8 mouse cellular contexts compared by ENCODE assay signal in the genomic region with DNA sequence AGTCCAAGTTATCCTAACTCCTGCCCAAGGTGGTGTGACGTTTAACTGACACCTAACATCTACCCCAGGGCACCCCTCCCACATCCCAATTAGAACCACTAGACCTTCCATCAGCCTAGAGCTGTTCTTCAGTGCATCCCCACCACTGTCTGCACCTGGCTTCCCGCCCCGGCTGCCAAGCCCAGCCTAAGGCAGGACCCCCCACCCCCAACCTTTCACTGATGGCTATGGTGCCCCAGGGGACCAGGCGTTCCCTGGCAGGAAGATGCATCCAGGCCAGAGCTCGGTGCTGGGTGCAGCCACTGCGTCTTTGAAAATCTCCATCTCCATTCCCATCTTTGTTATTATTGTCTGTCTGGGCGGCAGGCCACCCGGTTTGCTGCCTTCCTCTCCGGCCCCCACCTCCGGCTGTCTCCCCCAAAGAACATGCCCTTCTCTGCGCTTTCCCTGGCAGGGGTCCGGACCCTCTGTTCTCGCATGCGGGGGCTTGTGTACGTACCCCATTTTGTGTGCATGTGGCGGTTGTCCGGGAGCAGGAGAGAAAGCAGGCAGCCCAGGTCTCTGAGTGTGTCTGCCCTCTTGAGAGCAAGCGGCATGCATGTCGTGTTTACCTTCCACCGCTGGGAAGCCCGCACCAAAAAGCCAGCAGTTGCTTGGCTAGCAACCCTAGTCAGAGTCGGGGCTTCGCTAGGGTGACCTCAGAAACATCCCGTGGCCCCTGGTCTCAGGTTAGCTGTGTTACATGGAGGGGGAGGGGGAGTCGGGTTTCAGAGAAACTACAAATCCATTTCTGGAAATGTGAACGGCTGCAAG.
DNase-seq lines count a peak whose midpoint lies in the region; ATAC-seq and TF ChIP-seq lines count a peak whose summit lies in the region.

No protein-coding gene starts in this region.

- H3K27ac ChIP-seq in kidney, embryonic 15.5 days: peak overlapping the region; percentile 24; the same call in 1 of the 2 replicates
- H3K27ac ChIP-seq in cortical plate, adult 2 months (ENCODE audit: insufficient read depth, low read length): peak overlapping the region; percentile 13; the same call in 1 of the 2 replicates
- peak overlapping the region; percentile 40; the same call in 1 of the 2 replicates for H3K27ac ChIP-seq in hindbrain, embryonic 11.5 days (ENCODE audit: low read depth, low read length)
- H3K27ac ChIP-seq in midbrain, embryonic 11.5 days (ENCODE audit: low read depth, low read length): no peak overlapping the region

- H3K4me2 ChIP-seq in kidney, embryonic 15.5 days: peak overlapping the region; percentile 94
- peak overlapping the region; percentile 85 for H3K4me2 ChIP-seq in hindbrain, embryonic 11.5 days (replicated peaks; ENCODE audit: low read depth, low read length)
- H3K4me2 ChIP-seq in midbrain, embryonic 11.5 days: peak overlapping the region; percentile 87

- 0 out of 2 replicates have a peak, but pooled peaks cover 4% of the 10 kb centered on the region for H3K36me3 ChIP-seq in kidney, embryonic 15.5 days
- no peaks in the 10 kb centered on the region for H3K36me3 ChIP-seq in hindbrain, embryonic 11.5 days (ENCODE audit: control insufficient read depth, insufficient read depth, low read length)
- no peaks in the 10 kb centered on the region for H3K36me3 ChIP-seq in midbrain, embryonic 11.5 days (ENCODE audit: control insufficient read depth, insufficient read depth, low read length)

- TF ChIP-seq POLR2A in cortical plate, adult 2 months (IDR thresholded peaks at IDR 0.05; ENCODE audit: extremely low read depth, insufficient read depth, low read length): no peak

- H3K9ac ChIP-seq in kidney, embryonic 15.5 days: peak overlapping the region; percentile 83
- H3K9ac ChIP-seq in hindbrain, embryonic 11.5 days (ENCODE audit: low read depth, low read length): peak overlapping the region; percentile 96
- H3K9ac ChIP-seq in midbrain, embryonic 11.5 days (ENCODE audit: low read length): peak overlapping the region; percentile 95

- ATAC-seq in kidney, embryonic 15.5 days (replicated peaks; ENCODE audit: low FRiP score): no peak
- ATAC-seq in hindbrain, embryonic 11.5 days (ENCODE audit: low FRiP score): peak; percentile 18
- ATAC-seq in midbrain, embryonic 11.5 days (ENCODE audit: low FRiP score): no peak
- ATAC-seq in monocyte, adult 5-6 weeks (replicated peaks; ENCODE audit: insufficient number of reproducible peaks, low FRiP score, low TSS enrichment, poor library complexity, severe bottlenecking): no peak

- peak overlapping the region; percentile 77 for H3K4me3 ChIP-seq in kidney, embryonic 15.5 days (replicated peaks)
- H3K4me3 ChIP-seq in cortical plate, adult 2 months (ENCODE audit: insufficient read depth, low read length): peak overlapping the region; percentile 93
- H3K4me3 ChIP-seq in hindbrain, embryonic 11.5 days (ENCODE audit: low read depth, low read length): peak overlapping the region; percentile 93
- peak overlapping the region; percentile 81 for H3K4me3 ChIP-seq in midbrain, embryonic 11.5 days (ENCODE audit: low read depth, low read length)

- H3K9me3 ChIP-seq in kidney, embryonic 15.5 days (replicated peaks): no peaks in the 10 kb centered on the region
- H3K9me3 ChIP-seq in hindbrain, embryonic 11.5 days (ENCODE audit: control insufficient read depth, low read length): no peaks in the 10 kb centered on the region
- H3K9me3 ChIP-seq in midbrain, embryonic 11.5 days (ENCODE audit: control insufficient read depth, low read length): no peaks in the 10 kb centered on the region

- no peak for DNase-seq in kidney, postnatal 14 days
- peak; percentile 49 for DNase-seq in hindbrain, embryonic 11.5 days (ENCODE audit: low spot score)
- peak; percentile 90 for DNase-seq in midbrain, embryonic 11.5 days (ENCODE audit: low spot score, missing footprints)
- DNase-seq in cerebellum, adult 9-10 months: no peak
- DNase-seq in yolk sac, embryonic 10.5 days (ENCODE audit: low spot score): no peak

- H3K27me3 ChIP-seq in kidney, embryonic 15.5 days: no peaks in the 10 kb centered on the region
- H3K27me3 ChIP-seq in hindbrain, embryonic 11.5 days (ENCODE audit: control insufficient read depth, insufficient read depth, low read length): no peaks in the 10 kb centered on the region
- no peaks in the 10 kb centered on the region for H3K27me3 ChIP-seq in midbrain, embryonic 11.5 days (ENCODE audit: control insufficient read depth, insufficient read depth, low read length)

- no peak for TF ChIP-seq CTCF in cortical plate, adult 2 months (IDR thresholded peaks at IDR 0.05; ENCODE audit: extremely low read depth, insufficient read depth, low read length)

- WGBS in kidney, embryonic 15.5 days: 11% methylated on average over 26 of the region's 26 CpGs
- WGBS in hindbrain, embryonic 11.5 days: 4% methylated on average over 25 of the region's 26 CpGs
- 8% methylated on average over 26 of the region's 26 CpGs for WGBS in midbrain, embryonic 11.5 days

- H3K4me1 ChIP-seq in kidney, embryonic 15.5 days: peaks cover 62% of the 10 kb centered on the region
- H3K4me1 ChIP-seq in cortical plate, adult 2 months (ENCODE audit: control insufficient read depth, insufficient read depth, low read length): peaks cover 5% of the 10 kb centered on the region; the same call in 1 of the 2 replicates
- peaks cover 8% of the 10 kb centered on the region for H3K4me1 ChIP-seq in hindbrain, embryonic 11.5 days (replicated peaks; ENCODE audit: control insufficient read depth, insufficient read depth, low read length)
- H3K4me1 ChIP-seq in midbrain, embryonic 11.5 days (ENCODE audit: control insufficient read depth, insufficient read depth, low read length): peaks cover 24% of the 10 kb centered on the region

Comparison
In these comparisons a context has a peak if more than half of its experiments do, and no peak if none do; other contexts are left out.
1. DNase-seq: peak in hindbrain, embryonic 11.5 days (single experiment) and midbrain, embryonic 11.5 days (single experiment); none in kidney, postnatal 14 days (single experiment), cerebellum, adult 9-10 months (single experiment) and yolk sac, embryonic 10.5 days (single experiment).
2. Peak in every context shown above with its lines, with median percentiles within 50 percentile points of each other: H3K4me2 ChIP-seq, H3K4me3 ChIP-seq and H3K9ac ChIP-seq.